Mouse (Mus musculus) brain, embryonic 14.5 days (tissue): ENCODE measurements around the gene Fam155a. TPM values are rescaled to one million over a fixed set of nuclear protein-coding genes. Genes with fewer than 3 reads are reported as not detected.
"Not testable (repeated sequence)": the region's sequence is repeated elsewhere in the genome, so short reads cannot be mapped to it uniquely, and the experiment has no call there.

Experiments
- DNase-seq: peaks from one replicate; pipeline ENCODE4 v3.0.0-alpha.2; 2011; ENCODE audit warnings: low read depth
- CTCF ChIP-seq: fragments of 200-500 bp; IDR thresholded peaks from 2 replicates; pipeline ENCODE4 v1.5.1; 2012; ENCODE audit warnings: inconsistent platforms, mild to moderate bottlenecking, moderate library complexity, borderline replicate concordance; ENCODE audit not compliant: insufficient read depth, insufficient read length; ENCODE audit errors: extremely low read depth
- POLR2A ChIP-seq: fragments of 200-500 bp; IDR thresholded peaks from 2 replicates; pipeline ENCODE4 v1.6.1; 2012; ENCODE audit warnings: mild to moderate bottlenecking, inconsistent platforms, borderline replicate concordance; ENCODE audit not compliant: poor library complexity, insufficient read depth, insufficient read length, severe bottlenecking; ENCODE audit errors: extremely low read depth
- polyA plus RNA-seq: library from polyadenylated mRNA; depleted of rRNA; stranded (reverse); fragments of >200 nt; gene quantifications from 2 replicates; pipeline ENCODE4 v1.2.3, GENCODE M21; 2012

The Fam155a gene
- polyA plus RNA-seq, 1 experiment: 46.6 TPM

GRCm38 (mm10) chr8:9418856-9419800 is 351.8 kb downstream of the Fam155a start:
- TF ChIP-seq CTCF (no peak), POLR2A (no peak)
- no peak for DNase-seq

- no peak for DNase-seq
- TF ChIP-seq POLR2A: no peak
- no peak for TF ChIP-seq CTCF
These were observed 354.8 kb downstream of the Fam155a start for GRCm38 (mm10) chr8:9416189-9416588.

GRCm38 (mm10) chr8:9408480-9408879 is 362.5 kb downstream of the Fam155a start:
- DNase-seq: no peak
- TF ChIP-seq CTCF (no peak), POLR2A (no peak)

GRCm38 (mm10) chr8:9406204-9406603 is 364.8 kb downstream of the Fam155a start:
- DNase-seq: no peak
- TF ChIP-seq POLR2A (no peak), CTCF (no peak)

GRCm38 (mm10) chr8:9404651-9405050 is 366.3 kb downstream of the Fam155a start:
- DNase-seq: no peak
- TF ChIP-seq POLR2A: no peak
- no peak for TF ChIP-seq CTCF

- TF ChIP-seq POLR2A (no peak), CTCF (no peak)
These were observed 368.6 kb downstream of the Fam155a start for GRCm38 (mm10) chr8:9402393-9402792.

GRCm38 (mm10) chr8:9398606-9399263 is 372.2 kb downstream of the Fam155a start:
- peak; percentile 25 for DNase-seq
- no peak for TF ChIP-seq CTCF
- no peak for TF ChIP-seq POLR2A

More at GRCm38 (mm10) chr8:9402393-9402792, 368.6 kb downstream of the Fam155a start:
- DNase-seq: no peak

- DNase-seq: peak; percentile 18
- TF ChIP-seq POLR2A (no peak), CTCF (no peak)
These were observed 372.9 kb downstream of the Fam155a start for GRCm38 (mm10) chr8:9398040-9398439.

GRCm38 (mm10) chr8:9394670-9395069 is 376.3 kb downstream of the Fam155a start:
- TF ChIP-seq POLR2A (no peak), CTCF (no peak)
- no peak for DNase-seq

GRCm38 (mm10) chr8:9393246-9393645 is 377.7 kb downstream of the Fam155a start:
- peak; percentile 29; the same call in 1 of the 2 replicates for TF ChIP-seq CTCF
- TF ChIP-seq POLR2A: no peak
- peak; percentile 20 for DNase-seq

- DNase-seq: not testable (repeated sequence)
These were observed 380.7 kb downstream of the Fam155a start for GRCm38 (mm10) chr8:9390229-9390628.

- TF ChIP-seq POLR2A (no peak), CTCF (no peak)
- no peak for DNase-seq
These were observed 401.8 kb downstream of the Fam155a start for GRCm38 (mm10) chr8:9369201-9369600.

- no peak for TF ChIP-seq CTCF
- no peak for TF ChIP-seq POLR2A
- DNase-seq: no peak
These were observed 403.2 kb downstream of the Fam155a start for GRCm38 (mm10) chr8:9367721-9368120.

GRCm38 (mm10) chr8:9365381-9365780 is 405.6 kb downstream of the Fam155a start:
- no peak for DNase-seq
- TF ChIP-seq CTCF: no peak
- TF ChIP-seq POLR2A: no peak

GRCm38 (mm10) chr8:9348523-9349135 is 422.3 kb downstream of the Fam155a start:
- DNase-seq: peak; percentile 69
- TF ChIP-seq CTCF (peak; percentile 74; the same call in 1 of the 2 replicates), POLR2A (no peak)
